Mouse (Mus musculus) urinary bladder, postnatal 36 days (tissue): ENCODE data around the gene Pcna.
"Not testable (repeated sequence)": the region's sequence is repeated elsewhere in the genome, so short reads cannot be mapped to it uniquely, and the experiment has no call there.

Experiments used
- DNase-seq, 2 experiments: peaks; one replicate each; pipeline ENCODE4 v3.0.0; 2022; ENCODE audit warnings: low spot score in 2 of 2, mixed read lengths in 1 of 2

Gene Pcna

DNA sequence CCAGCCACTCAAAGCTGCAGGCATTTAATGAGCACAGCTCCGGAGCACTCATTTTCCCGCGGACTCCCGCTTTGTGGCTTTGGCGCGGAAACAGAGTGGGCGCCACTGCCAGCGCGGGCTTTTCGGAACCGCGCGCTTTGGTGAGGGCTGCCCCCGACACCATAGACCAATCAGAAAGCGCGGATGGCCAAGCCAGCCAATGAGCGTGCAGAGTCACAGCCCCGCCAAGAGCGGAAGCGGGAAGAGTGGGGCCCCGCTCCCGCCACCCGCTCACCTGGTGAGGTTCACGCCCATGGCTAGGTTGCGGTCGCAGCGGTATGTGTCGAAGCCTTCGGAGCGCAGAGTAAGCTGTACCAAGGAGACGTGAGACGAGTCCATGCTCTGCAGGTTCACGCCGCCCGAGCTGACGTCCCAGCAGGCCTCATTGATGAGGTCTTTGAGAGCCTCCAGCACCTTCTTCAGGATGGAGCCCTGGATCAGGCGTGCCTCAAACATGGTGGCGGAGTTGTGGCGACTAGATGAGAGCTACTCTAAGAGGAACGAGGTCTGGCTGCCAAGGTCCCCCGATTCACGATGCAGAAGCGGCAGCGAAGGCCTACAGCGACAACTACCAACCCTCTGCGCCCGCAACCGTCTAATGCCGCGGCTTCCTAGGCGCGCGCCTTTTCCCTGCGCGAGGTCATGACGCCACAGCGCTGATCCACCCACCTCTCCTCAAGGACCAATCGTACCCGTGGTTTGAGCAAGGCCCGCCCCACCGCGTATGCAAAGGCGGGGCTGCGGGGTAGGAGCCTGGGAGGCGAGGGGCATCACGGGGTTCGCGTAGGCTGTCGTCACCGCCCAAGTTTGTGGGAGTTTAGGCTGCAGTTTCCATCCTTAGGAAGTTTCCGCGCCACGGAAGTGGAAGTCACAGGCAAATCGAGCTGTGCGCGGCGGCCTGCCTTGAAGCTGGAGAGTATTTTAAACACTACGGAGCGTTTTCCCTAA, at the start of gene Pcna:
Gene Pcna, minus strand, starts transcription at position 773 of the 987 bp plus-strand sequence.
- peak; percentile 94 to 98 for DNase-seq

DNA sequence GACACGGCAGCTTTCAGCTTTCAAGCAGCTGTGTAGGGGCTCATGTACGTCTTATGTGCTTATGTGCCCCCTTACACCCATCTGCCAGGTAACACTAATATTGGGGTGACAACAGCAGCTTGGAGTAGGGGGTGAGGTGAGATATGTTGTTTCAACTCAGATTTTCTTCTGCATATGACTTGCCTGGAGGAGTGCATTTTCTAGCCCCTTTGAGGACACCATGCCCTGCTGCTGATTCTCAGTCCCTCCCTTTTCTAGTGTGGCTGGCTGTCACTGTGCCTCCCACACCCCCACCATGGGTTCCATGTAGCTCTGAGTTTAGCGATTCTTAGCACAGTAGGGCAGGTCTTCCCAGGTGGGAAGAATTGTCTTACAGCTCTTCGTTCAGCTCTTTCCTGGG, 48.3 kb upstream of the Pcna start:
- no peak for DNase-seq

DNA sequence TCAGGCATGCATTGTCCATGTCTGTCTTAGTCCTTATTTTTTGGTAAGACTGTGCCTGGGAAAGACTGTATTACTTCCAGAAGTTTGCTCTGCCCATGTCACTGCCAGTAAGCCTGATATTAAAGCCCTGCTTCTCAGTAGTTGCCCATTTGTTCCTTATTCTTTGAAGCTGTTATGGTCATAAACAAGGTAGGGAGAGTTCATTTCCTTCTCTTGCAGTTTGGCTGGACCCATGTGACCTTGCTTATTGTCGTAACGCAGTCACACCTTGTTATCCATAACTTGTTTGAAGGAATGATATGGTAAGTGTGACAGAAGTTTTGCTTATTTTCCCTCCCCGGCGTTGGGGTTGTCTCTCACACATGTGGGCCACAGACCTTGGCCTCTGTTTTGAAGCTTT, 45.1 kb upstream of the Pcna start:
- DNase-seq = no peak

DNA sequence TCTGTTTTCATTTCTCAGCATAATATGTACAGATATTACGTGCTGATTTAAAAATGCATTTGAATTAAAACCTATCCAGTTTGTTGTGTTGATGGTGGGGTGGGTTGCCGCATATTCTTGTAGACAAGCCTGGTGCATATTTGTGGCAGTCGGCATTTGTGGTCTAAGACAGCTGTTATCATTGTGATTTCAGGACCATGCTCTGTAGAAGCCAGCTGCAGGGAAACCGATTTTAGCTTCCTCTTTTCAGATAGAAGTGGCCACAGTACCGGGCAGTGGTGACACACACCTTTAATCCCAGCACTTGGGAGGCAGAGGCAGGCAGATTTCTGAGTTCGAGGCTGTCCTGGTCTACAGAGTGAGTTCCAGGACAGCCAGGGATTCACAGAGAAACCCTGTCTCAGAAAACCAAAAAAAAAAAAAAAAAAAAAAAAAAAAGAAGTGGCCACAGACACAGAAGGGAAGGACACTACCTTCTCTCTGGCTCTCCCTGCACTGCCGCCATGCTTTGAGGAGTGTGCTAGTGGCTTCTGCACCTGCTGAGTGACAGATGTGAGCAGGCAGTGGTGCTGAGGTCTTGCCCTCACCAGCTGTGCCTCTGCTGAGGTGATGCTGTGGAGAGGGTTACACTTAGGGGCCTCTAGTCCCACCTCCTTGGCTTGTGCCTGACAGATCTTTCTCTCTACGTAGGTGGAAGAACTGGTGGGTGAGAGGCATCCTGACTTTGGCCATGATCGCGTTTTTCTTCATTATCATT, 40.8 kb upstream of the Pcna start:
- no peak for DNase-seq

DNA sequence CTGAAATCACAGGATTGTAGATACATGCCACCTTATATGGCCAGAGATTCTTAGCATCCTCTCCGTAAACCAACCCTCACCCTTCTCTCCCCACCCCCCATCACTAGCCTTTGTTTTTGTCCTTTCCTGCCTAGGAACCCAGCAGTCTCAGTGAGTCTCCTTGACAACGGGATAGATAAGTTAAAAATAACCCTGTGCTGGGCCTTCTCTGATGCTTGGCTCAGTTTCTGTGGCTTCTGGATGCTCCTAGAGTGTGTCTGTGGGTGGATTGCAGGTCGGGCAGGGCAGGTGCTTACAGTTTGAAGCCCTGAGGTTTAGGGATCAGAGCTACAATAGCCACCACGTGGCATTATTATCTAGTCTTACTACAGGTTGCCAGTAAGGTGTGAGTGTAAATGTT, 39.0 kb upstream of the Pcna start:
- no peak for DNase-seq

DNA sequence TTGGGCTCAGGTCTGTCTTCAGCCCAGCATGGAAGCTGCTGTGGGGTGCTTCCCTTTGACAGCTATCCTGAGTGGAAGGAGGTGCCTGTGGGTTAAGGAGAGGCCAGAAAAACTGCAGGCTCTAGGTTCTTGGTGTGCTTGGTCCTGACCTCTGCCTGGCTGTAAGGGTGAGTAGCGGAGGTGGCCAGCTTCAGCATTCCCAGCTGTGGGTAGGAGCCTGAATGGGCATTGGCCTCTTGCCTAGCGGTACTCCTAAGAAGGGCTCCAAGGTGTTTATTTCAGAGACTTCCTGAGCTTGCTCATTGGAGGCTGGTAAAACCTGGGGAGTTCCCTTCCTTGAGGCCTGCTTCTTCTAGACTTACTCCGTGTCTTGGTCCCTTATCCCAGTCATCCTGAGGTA, 38.2 kb upstream of the Pcna start:
- DNase-seq = no peak

DNA sequence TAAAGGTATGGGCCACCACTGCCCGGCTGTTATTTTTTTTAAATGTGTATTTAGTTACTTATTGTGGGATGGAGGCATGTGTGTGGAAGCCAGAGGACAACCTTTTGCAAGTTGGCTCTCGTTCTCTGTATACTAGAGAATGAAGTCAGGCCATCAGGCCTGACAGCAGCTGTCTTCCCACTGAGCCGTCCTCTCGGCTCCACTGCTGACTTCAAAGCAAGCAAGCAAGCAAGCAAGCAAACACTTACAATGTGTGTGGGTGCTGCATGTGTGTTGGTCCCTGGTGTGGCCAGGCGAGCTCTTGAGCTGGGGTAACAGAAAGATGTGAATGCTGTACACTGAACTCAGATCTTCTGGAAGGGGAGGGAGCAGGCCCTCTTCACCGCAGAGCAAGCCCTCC, 37.7 kb upstream of the Pcna start:
- no peak for DNase-seq

DNA sequence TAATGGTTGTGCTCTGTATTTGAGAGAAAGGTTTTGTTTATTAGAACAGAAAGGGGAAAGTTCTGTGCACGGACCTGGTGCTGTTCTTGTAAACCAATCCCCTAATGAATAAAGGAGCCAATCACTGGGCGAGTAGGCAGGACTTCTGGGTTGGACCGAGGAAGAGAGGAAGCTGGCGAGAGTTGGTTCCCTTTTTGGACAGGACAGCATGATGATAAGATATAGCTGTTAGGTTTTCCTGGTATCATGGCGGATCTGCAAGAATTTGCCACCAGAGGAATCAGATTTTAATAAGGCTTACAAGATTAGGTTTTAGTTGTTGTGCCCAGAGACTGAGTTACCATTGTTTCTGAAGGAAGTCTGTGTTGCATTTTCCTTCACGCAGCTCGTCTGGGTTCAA, 36.1 kb upstream of the Pcna start:
- not testable (repeated sequence) for DNase-seq

DNA sequence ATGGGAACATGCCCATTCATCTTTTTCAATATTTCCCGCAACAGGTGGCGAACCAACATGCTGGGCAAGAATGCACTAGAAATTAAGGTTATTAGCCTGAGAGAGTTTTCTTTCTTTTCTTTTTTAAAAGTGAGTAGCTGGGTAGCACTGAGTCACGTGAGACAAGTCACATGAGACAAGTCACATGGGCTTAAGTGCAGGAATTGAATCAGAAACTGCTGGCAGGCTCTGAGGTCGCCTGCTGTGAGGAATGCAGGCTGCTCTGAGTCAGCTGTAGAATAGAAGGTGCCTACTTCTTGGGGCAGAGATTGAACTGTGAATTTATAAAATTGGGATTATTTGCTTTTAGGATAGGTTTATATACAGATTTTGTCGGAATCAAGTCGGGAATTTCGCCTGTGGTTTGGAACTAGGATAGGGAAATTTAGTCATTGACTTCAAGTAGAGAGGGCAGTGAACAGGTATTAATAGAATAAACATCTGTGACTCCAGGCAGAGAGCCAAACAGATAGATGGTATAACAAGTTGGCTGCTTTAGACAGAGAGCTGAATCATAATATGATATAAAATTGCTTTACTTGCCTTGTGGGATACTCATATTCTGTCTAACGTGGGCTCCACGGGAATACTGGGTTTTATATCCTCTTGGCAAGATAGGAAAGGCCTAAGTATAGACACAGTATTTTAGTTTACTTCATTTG, 33.4 kb upstream of the Pcna start:
- DNase-seq = no peak

DNA sequence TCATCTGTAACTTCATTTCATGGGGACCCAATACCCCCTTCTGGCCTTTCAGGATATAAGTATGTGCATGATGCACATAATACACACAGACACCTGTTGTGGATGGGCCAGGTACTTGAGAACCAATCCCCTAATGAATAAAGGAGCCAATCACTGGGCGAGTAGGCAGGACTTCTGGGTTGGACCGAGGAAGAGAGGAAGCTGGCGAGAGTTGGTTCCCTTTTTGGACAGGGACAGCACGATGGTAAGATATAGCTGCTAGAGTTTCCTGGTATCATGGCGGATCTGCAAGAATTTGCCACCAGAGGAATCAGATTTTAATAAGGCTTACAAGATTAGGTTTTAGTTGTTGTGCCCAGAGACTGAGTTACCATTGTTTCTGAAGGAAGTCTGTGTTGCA, 32.6 kb upstream of the Pcna start:
- not testable (repeated sequence) for DNase-seq

DNA sequence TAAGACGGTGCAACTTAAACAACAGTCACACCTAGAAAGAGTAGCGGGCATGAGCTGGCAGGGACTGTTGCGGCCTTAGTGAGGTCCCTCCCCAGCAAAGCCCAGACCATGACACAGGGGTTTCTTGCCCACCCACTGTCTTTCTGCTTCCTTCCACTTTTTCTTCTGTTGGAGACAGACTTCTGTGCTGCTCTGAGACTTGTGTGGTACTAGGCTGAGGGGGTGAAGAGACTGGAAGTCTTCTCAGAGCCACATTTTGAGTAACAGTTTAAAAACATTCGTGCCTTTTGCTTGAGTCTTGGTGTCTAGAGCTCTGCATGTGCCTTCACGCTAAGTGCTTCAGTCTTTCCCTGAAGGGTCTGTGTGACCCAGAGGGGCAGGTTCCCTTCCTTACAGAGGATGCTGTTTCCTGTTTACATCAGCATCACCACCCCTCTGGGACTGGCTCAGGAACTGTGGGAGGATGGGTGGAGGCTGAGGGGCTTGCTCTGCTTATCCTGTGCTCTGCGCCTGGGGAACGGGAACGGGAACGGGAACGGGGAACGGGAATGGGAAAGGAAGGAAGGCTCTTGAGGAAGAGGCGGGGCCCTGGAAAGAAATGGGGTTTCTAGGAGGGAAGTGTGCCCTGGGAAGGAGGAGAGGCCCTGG, 31.5 kb upstream of the Pcna start:
- DNase-seq = peak in 1 of 2 experiments; percentile 33

DNA sequence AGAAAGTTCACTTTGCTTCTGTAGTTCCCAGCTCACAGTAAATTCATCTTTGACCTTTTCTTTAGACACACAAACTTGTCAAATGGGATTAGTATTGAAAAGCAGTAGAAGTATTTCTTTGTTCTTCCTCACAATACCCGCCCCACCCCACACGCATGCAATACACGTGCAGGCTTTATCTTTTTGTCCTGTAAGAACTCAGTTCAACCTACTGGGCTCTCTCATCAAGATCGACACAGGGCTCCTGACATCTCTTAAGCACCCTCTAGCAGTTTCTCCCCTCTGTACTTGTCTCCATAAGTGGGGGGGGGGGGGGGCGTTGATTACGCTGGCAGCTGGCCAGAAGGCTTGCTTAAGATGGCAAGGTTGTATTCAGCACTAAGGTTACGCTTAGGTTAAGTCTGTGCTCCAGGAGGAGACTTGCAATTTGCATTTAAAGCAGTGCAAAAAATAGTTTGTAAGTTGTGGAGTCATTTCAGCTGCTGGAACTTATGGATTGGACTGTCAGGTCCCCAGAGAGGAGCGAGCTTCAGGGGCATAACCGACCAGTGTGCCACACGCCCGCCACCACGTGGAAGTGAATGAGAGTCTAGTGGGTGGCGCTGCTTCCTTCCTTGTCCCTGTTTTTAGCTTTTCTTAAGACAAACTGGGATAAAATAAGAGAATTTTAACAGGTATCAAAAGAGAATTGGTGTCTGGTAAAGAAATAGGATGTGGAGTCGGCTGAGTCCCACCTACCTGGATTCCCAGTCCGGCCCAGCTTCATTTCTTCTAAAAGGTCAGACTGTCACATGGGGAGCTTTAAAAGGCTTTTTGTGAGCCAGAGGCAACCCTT, 30.3 kb upstream of the Pcna start:
- DNase-seq = no peak

DNA sequence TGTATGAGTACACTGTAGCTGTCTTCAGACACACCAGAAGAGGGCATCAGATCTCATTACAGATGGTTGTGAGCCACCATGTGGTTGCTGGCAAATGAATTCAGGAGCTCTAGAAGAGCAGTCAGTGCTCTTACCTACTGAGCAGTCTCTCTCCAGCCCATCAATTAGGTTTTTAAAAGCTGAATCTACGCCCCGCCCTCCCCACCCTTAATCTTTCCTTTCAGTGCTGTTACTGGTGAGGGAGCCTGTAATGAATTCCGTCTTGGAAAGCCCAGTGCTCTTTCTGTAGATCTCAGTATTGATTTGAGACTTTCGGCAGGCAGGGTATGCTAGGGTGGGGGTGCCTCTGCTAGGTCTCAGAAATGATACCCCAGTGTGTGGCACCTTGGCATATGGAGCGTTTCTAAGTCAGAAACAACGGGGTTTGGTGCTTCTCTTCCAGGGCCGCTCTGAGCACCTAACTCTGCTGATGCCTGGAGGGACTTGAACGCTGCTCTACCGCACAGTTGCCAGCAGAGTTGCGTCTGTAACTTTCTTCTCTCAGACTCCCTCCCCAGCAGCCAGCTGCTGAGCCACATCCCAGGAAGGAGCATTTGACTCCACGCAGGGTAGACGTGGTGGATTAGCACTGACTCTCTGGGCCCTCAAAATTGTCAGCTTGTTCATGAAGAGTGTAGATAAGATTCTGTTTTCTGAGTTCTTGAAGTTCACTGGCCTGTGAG, 29.5 kb upstream of the Pcna start:
- no peak for DNase-seq

DNA sequence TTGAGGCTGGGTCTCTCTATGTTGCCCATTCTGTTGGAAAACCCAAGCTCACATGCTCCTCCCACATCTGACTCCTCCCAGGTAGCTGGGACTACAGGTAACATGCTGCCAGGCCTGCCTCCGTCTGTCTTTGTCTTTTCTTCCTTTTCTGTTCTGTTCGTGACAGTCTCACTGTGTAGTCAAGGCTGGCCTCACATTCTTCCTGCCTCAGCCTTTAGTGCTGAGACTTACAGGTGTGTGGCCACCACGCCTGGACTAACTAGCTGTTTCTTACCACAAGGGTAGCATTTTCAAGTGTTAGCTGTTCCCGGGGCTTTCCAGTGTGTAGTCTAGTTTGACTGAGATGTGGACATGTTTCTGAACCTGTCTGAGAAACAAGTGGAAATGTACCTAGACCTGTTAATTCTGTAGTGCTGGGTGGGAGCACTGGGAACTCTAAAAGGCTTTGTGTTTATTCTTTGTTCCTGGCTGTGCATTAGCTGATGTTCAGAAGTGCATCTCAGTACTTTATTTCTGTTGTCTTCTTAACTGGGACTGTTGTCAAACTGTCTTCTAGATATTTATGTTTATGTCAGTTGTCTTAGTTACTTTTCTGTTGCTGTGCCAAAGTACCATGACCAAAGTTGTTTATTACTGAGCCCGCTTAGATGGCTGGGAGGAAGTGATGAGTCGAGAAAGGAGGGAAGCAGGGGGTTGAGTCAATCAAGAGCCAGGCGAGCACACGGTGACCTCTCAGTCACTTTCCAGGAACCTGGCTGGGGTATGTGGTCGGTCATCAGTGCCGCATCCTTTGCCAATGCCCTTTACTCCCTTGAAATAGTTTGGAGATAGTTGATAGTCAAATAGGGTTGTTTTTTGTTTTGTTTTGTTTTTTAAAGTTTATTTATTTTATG, 28.7 kb upstream of the Pcna start:
- DNase-seq = no peak

DNA sequence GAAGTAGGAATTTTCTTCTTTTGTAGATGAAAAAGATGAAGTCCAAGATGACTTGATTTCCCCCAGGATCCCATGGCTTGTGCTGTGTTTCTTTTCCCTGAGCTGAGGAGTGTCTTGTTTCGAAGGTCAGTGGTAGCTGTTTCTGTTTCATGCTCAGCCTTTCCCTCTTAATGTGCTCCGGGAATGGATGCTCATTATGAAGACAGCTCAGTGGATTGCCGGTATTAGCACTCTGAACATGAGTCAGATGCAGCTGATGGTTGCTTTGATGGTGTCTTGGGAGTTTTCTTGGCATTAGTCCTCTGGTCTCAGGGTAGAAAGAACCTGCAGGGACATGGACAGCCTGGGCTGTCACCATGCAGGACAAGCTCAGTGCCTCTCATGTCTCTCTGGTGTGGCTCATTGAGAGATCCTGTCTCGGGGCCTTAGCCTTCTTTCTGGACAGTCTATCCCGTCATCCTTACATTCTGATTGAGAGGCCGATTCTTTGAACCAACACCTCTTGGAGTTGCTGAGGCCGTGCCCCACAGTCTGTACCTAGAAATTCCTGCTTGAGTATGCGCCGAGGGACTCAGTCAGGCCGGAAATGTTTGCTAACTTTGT, 27.5 kb upstream of the Pcna start:
- DNase-seq = no peak

DNA sequence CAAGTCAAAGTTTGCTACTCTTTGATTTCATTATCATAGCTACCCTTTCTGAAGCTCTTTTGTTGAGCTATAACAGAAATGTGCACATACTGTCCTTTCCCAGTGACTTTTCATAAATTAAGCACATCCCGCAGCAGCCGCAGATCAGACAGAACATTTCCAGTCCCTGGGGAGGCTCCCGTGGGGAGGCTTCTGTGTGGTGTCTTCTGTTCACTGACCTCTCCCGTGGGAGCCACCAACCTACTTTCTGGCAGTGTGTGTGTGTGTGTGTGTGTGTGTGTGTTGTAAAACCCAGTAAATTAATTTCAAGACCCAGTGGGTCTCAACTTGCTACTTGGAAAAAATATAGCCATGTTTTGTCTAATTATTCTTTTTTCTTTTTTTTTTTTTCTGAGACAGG, 26.9 kb upstream of the Pcna start:
- no peak for DNase-seq

DNA sequence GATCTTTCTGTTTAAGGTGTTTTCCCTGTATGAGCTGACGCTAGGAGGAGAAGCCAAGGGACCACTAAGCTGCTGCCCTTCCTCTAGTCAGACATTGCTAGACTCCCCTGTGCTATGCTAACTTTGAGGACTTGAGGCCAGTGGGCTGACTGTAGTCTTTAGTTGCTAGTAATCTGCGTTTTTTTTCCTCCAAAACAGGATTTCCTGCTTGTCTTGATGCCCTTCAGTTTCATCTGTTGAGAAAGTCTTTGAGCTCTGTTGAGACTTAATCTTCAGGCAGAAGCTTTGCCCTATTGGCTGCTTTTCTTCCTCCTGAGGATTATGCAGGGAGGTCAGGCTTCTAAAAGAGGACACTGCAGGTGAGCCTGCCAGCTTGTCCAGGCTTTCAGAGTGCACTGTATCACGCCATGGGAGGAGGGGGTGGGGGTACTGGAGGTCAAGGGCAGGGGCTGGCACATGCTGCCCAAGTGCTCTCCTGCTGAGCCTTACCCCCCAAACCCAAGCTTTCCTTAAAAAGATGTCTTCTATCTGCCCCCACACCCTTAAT, 26.3 kb upstream of the Pcna start:
- DNase-seq = no peak

DNA sequence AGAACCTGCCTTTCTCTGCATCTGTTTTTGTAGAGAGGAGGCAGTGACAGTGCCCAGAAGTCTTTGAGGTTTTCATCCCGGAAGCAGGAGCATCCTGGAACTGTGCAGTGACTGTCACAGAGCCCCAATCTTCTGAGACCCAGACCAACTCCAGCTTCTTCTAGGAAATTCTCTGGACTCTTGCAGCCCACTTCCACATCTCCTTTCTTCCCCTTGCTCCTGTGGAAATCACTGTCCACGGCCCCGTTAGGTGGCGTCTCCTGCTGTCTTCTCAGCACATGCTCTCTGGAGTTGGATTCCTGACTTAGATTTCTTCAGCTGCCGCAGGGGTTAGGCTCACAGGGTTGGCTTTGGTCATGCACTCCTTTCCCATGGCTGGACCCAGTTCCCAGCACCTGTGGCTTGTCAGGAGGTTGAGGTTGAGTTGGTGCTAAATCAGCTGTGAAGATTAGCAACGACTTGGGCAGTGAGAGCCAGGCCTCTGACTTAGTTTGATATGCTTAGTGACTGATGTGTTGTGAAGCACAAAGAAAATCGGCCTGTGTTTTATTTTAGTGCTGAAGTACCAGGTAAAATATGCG, 25.2 kb upstream of the Pcna start:
- no peak for DNase-seq
